Mouse (Mus musculus): ENCODE measurements around the gene Efna2. TPM values are rescaled to one million over a fixed set of nuclear protein-coding genes. Genes with fewer than 3 reads are reported as not detected.

Efna2 gene
- 1 to 10 TPM; 7.0 to 8.2 TPM for total RNA-seq (2021)
- long read RNA-seq, experiment 1, transcript Efna2-201 (4 exons, 2,131 nt), result major isoform, 20 of 22 reads
- long read RNA-seq, experiment 1, partial matches to known transcripts, result 1 of 22 reads
- long read RNA-seq, experiment 1, other reads (novel, unspliced or antisense), result 1 of 22 reads
- long read RNA-seq, experiment 2, transcript Efna2-201 (4 exons, 2,131 nt), result major isoform, 21 of 24 reads
- long read RNA-seq, experiment 2, partial matches to known transcripts, result 1 of 24 reads
- long read RNA-seq, experiment 2, other reads (novel, unspliced or antisense), result 2 of 24 reads

- DNase-seq (ENCODE audit: low spot score in 2 of 2), result peak in 1 of 2 experiments; percentile 62
These were observed at the start of gene Efna2 for GRCm38 (mm10) chr10:80179068-80180051. Gene Efna2, plus strand, starts transcription at chr10:80179482.

DNA sequence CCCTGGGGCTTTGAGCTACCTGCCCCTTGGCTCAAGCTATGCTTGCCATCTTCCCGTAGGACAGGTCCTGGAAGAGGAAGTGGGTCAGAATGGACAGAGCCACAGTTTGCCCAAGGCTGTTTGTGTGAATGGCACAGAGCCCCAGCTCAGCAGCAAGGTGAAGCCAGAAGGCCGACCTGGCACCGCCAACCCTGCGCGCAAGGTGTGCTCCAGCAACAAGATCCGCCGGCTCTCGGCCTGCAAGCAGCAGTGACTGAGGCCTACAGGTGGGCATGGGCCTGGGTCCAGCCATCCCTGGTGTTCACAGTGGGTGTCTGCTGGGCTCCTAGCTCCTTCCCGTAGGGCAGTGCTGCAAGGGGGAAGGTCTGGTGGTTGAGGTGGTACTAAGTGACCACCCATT is 49.4 kb upstream of the Efna2 start:
- DNase-seq (ENCODE audit: low spot score in 2 of 2), result peak in 1 of 2 experiments; percentile 18

GRCm38 (mm10) chr10:80130403-80131031 is 48.8 kb upstream of the Efna2 start:
- DNase-seq (ENCODE audit: low spot score in 2 of 2), result peak in 1 of 2 experiments; percentile 27

- DNase-seq (ENCODE audit: low spot score in 2 of 2), result peak in 1 of 2 experiments; percentile 62
These were observed 47.8 kb upstream of the Efna2 start for GRCm38 (mm10) chr10:80131316-80131951.

GRCm38 (mm10) chr10:80131952-80132350 is 47.3 kb upstream of the Efna2 start:
- peak in 1 of 2 experiments; percentile 46 for DNase-seq (ENCODE audit: low spot score in 2 of 2)

DNA sequence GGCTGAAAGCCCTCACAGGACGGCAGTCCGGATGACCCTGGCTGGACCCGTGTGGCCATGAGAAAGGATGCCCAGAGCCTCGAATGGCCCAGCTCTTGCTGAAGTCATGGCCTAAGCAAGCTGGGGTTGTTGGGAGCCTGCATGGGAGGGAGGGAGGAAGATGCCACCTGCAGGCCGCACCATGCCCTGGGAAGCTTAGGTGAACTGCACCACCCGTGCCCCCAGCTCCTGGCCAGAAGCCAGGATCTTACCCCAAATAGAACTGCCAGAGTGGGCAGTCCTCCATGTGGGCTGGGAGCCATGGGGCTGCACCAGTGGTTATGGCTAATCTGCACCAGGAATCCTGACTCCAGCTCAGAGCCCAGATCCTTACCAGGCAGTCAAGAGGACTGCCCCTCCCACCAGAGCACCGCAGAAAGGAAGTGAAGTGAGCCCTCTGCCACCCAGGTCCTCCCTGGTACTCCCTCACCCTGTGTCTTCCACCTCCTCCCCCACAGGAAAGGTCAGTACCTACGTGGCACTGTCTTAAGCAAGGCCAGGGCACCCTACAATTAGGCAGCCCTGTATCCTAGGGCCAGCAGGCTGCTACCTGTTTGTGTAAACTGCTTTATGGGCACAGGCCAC is 45.9 kb upstream of the Efna2 start:
- peak in 1 of 2 experiments; percentile 32 for DNase-seq (ENCODE audit: low spot score in 2 of 2)

GRCm38 (mm10) chr10:80134421-80134820 is 44.9 kb upstream of the Efna2 start:
- no peak for DNase-seq (ENCODE audit: low spot score in 2 of 2)

DNA sequence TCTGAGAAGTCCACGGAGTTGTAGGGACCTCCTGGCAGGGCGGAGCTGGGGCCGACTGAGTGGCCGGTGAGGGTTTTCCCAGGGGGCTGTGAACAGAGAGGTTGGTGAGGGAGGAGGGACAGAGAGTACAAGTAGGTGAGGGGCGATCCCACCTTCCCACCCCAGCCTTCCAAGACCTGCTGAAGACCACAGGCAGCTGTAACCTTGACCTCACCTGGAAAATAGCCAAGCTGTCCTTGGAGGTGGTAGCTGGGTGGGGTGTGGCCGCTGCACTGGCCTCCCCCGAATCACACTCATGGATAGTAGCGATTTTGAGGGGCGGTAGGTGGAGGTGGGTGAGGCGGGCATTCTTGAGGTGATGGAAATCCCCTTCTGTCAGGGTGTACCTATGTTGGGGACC is 44.1 kb upstream of the Efna2 start:
- no peak for DNase-seq (ENCODE audit: low spot score in 2 of 2)

GRCm38 (mm10) chr10:80135641-80136040 is 43.6 kb upstream of the Efna2 start:
- no peak for DNase-seq (ENCODE audit: low spot score in 2 of 2)

DNA sequence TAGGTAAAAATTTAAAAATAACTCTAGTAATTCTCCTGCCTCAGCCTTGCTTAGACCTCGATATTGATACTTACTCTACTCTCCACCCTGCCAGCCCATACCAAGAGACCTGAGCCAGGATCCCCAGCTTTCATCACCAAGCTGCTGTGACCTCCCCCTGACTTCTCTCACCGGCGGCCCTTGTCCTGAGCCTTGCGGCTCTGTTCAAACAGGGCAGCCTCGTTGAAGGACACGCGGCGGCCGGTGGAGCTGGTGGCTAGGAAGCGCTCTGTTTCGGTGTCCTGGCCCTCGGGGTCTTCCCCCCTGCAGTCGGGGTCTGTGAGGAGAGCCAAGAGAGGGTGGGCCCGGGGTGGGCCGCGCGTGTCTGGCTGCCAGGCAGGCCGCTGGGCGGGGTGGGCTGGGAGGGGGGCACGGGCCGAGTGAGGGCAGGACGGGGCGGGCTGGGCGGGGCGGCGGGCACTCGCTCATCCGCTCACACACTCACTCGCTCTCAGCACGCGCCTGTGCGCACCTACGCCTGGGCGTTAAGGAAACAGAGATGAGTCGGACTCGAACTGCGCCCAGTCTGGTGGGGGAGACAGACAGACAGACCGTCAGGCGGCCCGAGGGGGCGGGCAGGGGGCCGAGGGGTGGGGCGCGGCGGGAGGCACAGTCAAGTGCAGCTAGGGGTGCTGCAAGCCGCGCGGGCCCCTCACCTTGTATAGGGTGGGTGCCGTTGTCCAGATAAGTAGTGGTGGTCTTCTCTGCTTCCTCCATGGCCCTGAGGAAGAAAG is 42.9 kb upstream of the Efna2 start:
- no peak for DNase-seq (ENCODE audit: low spot score in 2 of 2)

DNA sequence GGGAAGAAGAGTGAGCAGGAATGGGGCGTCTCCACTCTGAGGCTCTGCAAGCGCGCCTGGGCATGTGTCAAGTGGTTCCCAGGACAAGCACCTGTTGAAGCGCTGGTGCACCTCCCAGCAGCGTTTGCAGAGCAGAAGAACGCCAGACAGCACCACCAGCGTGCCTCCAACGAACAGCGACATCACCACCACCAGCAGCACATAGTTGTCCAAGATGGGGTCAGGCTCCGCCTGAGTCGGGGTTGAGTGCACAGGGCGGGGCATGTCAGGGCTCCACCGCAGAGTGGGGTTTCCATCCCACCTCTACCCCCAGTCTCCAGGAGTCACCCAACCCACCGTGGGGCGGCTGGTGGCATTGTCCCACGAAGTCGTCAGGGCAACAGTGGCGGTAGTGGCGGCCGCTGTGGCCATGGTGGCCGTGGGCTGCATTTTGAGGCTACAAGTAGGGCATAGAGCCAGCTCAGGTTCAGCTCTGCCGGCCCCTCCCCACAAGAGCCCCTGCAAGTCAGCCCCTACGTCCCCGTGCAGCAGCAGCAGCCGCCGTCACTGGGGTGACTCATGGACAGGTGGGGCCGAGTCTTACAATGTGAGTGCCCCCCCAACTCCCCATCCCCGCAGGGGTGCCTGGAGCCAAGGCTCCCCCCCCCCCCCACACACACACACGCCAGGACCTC is 42.2 kb upstream of the Efna2 start:
- peak in 1 of 2 experiments; percentile 44 for DNase-seq (ENCODE audit: low spot score in 2 of 2)

DNA sequence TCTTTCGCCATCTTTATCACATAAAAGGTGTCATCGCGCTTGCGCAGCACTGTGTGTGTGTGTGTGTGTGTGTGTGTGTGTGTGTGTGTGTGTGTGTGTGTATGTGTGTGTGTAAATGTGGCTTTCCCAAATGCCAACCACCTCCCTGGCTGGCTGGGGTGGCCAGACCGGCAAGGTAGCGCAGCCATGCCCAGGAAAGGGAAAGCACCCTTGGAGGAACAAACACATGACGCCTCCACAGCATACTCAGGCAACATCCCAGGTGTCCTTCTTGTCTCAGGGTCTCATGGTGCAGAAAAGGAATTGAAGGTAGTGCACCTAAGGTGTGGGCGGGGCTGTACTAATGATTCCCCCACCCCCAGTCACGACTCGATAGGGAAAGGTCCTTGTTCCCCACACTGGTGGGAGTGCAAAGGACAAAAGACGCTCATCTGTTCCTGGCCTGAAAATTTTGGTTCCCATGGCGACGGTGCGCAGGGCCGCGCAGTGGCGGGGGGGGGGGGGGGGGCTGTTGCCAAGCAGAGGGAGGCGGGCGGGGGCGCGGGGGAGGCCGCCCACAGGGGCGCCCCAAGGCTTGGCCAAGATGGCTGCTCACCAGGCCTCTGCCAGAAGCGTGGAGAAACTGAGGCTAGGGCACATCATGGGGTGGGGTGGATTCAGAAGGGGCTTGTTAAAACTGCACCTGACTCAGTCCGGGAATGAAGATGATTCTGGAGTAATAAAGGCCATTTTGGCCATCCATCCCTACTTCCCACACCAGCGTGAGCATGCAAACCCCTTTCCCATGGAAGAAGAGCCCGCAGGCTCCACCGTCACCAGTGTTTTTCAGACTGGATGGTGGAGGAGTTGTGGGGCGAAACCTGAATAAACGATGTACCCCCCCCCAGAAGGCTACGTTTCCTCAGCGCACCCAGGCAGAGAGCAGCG is 41.4 kb upstream of the Efna2 start:
- peak in 1 of 2 experiments; percentile 63 for DNase-seq (ENCODE audit: low spot score in 2 of 2)

DNA sequence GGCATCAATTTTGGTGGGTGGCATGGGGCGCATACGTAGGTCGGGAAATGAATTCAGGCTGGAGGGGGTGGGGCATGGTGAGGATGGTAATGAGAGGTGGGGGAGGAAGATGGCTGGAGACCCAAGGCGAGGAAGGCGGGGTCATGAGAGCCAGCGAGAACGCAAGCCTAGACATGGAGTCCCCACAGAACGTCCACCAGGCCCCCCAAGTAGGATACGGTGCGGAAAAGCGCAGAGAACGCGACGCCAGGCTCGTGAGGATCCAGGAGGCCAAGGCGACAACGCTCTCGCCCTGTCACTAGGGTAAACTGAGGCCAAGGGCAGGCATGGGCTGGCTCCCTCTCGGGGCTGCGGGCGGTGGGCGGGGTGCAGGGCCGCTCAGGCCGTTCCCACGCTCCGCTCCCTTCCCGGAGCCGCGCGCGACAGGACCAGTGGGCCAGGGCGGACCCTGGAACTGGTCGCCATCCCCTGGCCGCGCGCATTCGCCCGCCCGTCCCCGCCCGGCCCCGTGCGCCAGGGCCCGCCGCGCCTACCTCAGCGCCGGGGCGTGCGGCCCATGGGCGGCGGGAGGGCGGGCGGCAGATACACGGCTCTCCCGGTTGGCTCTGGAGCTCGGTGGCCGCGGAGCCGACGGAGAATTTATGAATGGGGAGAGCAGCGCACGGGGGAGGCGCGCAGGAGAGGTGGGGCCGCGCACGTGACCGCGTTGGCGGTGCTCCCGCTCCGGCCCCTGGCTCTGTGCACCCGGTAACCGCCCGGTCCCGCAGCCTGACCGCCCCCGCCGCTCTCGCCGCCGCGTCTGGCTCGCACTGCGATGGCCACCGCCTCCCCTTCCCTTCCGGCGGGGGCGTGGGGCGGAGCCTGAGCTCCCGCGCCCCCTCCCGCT is 40.5 kb upstream of the Efna2 start, which contains the start of gene Atp5d:
Gene Atp5d, plus strand, starts transcription at position 80 of the 886 bp plus-strand sequence.
- peak; percentile 74 to 84 for DNase-seq (ENCODE audit: low spot score in 2 of 2)

- DNase-seq (ENCODE audit: low spot score in 2 of 2), result no peak
These were observed 39.9 kb upstream of the Efna2 start for GRCm38 (mm10) chr10:80139439-80139775.

- no peak for DNase-seq (ENCODE audit: low spot score in 2 of 2)
These were observed 39.2 kb upstream of the Efna2 start for GRCm38 (mm10) chr10:80139975-80140665.

GRCm38 (mm10) chr10:80140666-80141035 is 38.6 kb upstream of the Efna2 start, which contains the start of gene Cbarp:
Gene Cbarp, minus strand, starts transcription at chr10:80140835.
- no peak for DNase-seq (ENCODE audit: low spot score in 2 of 2)
